Mouse (Mus musculus) small intestine, adult 2 months (tissue): ENCODE data around the gene Fam71f1. TPM values are rescaled to one million over a fixed set of nuclear protein-coding genes. Genes with fewer than 3 reads are reported as not detected.

Source experiments
- H3K27ac ChIP-seq: fragments of 200-500 bp; 2 replicates; pipeline ENCODE4 v1.5.1; 2012; ENCODE audit warnings: low read depth, low read length, control low read depth, inconsistent platforms; ENCODE audit not compliant: insufficient read depth
- H3K27me3 ChIP-seq: fragments of 200-500 bp; 2 replicates; pipeline ENCODE4 v1.6.1; 2012; ENCODE audit warnings: mild to moderate bottlenecking, moderate library complexity, low read length, inconsistent platforms; ENCODE audit not compliant: control insufficient read depth, insufficient read depth
- H3K36me3 ChIP-seq: fragments of 200-500 bp; 2 replicates; pipeline ENCODE4 v1.6.1; 2012; ENCODE audit warnings: mild to moderate bottlenecking, low read length, control low read depth, inconsistent platforms; ENCODE audit not compliant: control insufficient read depth, insufficient read depth
- H3K4me1 ChIP-seq: fragments of 200-500 bp; 2 replicates; pipeline ENCODE4 v1.6.1; 2012; ENCODE audit warnings: low read length, inconsistent platforms, mixed read lengths; ENCODE audit not compliant: control insufficient read depth, insufficient read depth, insufficient read length
- H3K4me3 ChIP-seq: fragments of 200-500 bp; 2 replicates; pipeline ENCODE4 v1.5.1; 2012; ENCODE audit warnings: low read depth, mild to moderate bottlenecking, control low read depth, inconsistent platforms, low read length, moderate library complexity
- CTCF ChIP-seq: fragments of 200-500 bp; IDR thresholded peaks from 2 replicates; pipeline ENCODE4 v1.5.1; 2012; ENCODE audit warnings: low read depth, mild to moderate bottlenecking, control low read depth, inconsistent platforms, low read length, moderate library complexity, mixed read lengths; ENCODE audit not compliant: insufficient replicate concordance, insufficient read length; ENCODE audit errors: extremely low read depth
- POLR2A ChIP-seq: fragments of 200-500 bp; IDR thresholded peaks from 2 replicates; pipeline ENCODE4 v1.6.1; 2012; ENCODE audit warnings: low read depth, mild to moderate bottlenecking, control low read depth, inconsistent platforms, low read length, moderate library complexity
- WGBS: fragments of 180-500 bp; shearing (Covaris S2); methylation state at CpG from one replicate; pipeline ENCODE4 v1.1.7; 2018; 5-methylcytosine and 5-hydroxymethylcytosine counted together
- polyA plus RNA-seq: library from polyadenylated mRNA; depleted of rRNA; stranded (reverse); fragments of >200 nt; gene quantifications from 2 replicates; pipeline ENCODE4 v1.2.3, GENCODE M21; 2012

Fam71f1 gene
- polyA plus RNA-seq, 1 experiment = not detected

GRCm38 (mm10) chr6:29352816-29353215, 33.9 kb downstream of the Fam71f1 start:
- H3K4me1 ChIP-seq = peaks cover 4% of the 10 kb centered on the region; the same call in 1 of the 2 replicates
- peaks cover 13% of the 10 kb centered on the region for H3K36me3 ChIP-seq
- WGBS = 25% methylated on average over 5 of the region's 5 CpGs
- no peak overlapping the region for H3K4me3 ChIP-seq
- H3K27me3 ChIP-seq = no peaks in the 10 kb centered on the region
- no peak overlapping the region for H3K27ac ChIP-seq
- TF ChIP-seq POLR2A (no peak), CTCF (no peak)

GRCm38 (mm10) chr6:29359386-29359785, 40.4 kb downstream of the Fam71f1 start:
- Histone ChIP-seq H3K27me3 (no peaks in the 10 kb centered on the region), H3K27ac (no peak overlapping the region), H3K36me3 (peaks cover 36% of the 10 kb centered on the region), H3K4me1 (no peaks in the 10 kb centered on the region), H3K4me3 (no peak overlapping the region)
- WGBS = 82% methylated on average over 3 of the region's 3 CpGs
- TF ChIP-seq CTCF (no peak), POLR2A (no peak)

GRCm38 (mm10) chr6:29360211-29360610, 41.3 kb downstream of the Fam71f1 start:
- H3K27ac ChIP-seq = no peak overlapping the region
- no peaks in the 10 kb centered on the region for H3K4me1 ChIP-seq
- TF ChIP-seq POLR2A (no peak), CTCF (no peak)
- WGBS = 67% methylated on average over 6 of the region's 6 CpGs
- H3K4me3 ChIP-seq = no peak overlapping the region
- H3K27me3 ChIP-seq = no peaks in the 10 kb centered on the region
- H3K36me3 ChIP-seq = peaks cover 36% of the 10 kb centered on the region

- H3K27me3 ChIP-seq = no peaks in the 10 kb centered on the region
- H3K4me3 ChIP-seq = no peak overlapping the region
- TF ChIP-seq POLR2A (no peak), CTCF (no peak)
- H3K36me3 ChIP-seq = peaks cover 44% of the 10 kb centered on the region
- H3K27ac ChIP-seq = no peak overlapping the region
- 58% methylated on average over 7 of the region's 7 CpGs for WGBS
- no peaks in the 10 kb centered on the region for H3K4me1 ChIP-seq
These were observed 43.5 kb downstream of the Fam71f1 start for GRCm38 (mm10) chr6:29362246-29363128.

- no peak overlapping the region for H3K27ac ChIP-seq
- no peak for TF ChIP-seq CTCF
- TF ChIP-seq POLR2A = no peak
These were observed 44.2 kb downstream of the Fam71f1 start for GRCm38 (mm10) chr6:29363129-29363515.

GRCm38 (mm10) chr6:29365277-29365676, 46.3 kb downstream of the Fam71f1 start:
- TF ChIP-seq CTCF = no peak
- TF ChIP-seq POLR2A = no peak
- Histone ChIP-seq H3K27me3 (no peaks in the 10 kb centered on the region), H3K4me3 (no peak overlapping the region), H3K27ac (no peak overlapping the region), H3K4me1 (no peaks in the 10 kb centered on the region), H3K36me3 (peaks cover 40% of the 10 kb centered on the region)
- 93% methylated on average over 1 of the region's 1 CpGs for WGBS

More at GRCm38 (mm10) chr6:29363129-29363515, 44.2 kb downstream of the Fam71f1 start:
- Histone ChIP-seq H3K4me1 (no peaks in the 10 kb centered on the region), H3K4me3 (no peak overlapping the region), H3K27me3 (no peaks in the 10 kb centered on the region), H3K36me3 (peaks cover 43% of the 10 kb centered on the region)
- WGBS = 76% methylated on average over 3 of the region's 3 CpGs

- 73% methylated on average over 4 of the region's 4 CpGs for WGBS
- TF ChIP-seq POLR2A (no peak), CTCF (no peak)
- no peaks in the 10 kb centered on the region for H3K27me3 ChIP-seq
- no peak overlapping the region for H3K27ac ChIP-seq
- no peak overlapping the region for H3K4me3 ChIP-seq
- peaks cover 40% of the 10 kb centered on the region for H3K36me3 ChIP-seq
- no peaks in the 10 kb centered on the region for H3K4me1 ChIP-seq
These were observed 58.4 kb downstream of the Fam71f1 start for GRCm38 (mm10) chr6:29377386-29377785.
